Mouse (Mus musculus) intestine, postnatal 0 days (tissue): Measurements from ENCODE around the gene Mfap2. TPM values are rescaled to one million over a fixed set of nuclear protein-coding genes. Genes with fewer than 3 reads are reported as not detected.

Source experiments
- ATAC-seq: fragments of 200-750 bp; cut with Nextera tagmentation; 2 replicates; pipeline ENCODE4 v1.8.0; 2017; ENCODE audit warnings: mild to moderate bottlenecking, moderate TSS enrichment, moderate library complexity
- H3K27ac ChIP-seq: fragments of 300-500 bp; sonication (generic); 2 replicates; pipeline ENCODE4 v1.5.1; 2014; ENCODE audit warnings: mild to moderate bottlenecking, low read depth, low read length, moderate library complexity
- H3K27me3 ChIP-seq: fragments of 300-500 bp; sonication (generic); replicated peaks from 2 replicates; pipeline ENCODE4 v1.6.1; 2014; ENCODE audit warnings: low read length, mixed read lengths; ENCODE audit not compliant: control insufficient read depth, insufficient read depth
- H3K36me3 ChIP-seq: fragments of 300-500 bp; sonication (generic); 2 replicates; pipeline ENCODE4 v1.6.1; 2014; ENCODE audit warnings: mild to moderate bottlenecking, moderate library complexity; ENCODE audit not compliant: control insufficient read depth, insufficient read depth
- H3K4me1 ChIP-seq: fragments of 300-500 bp; sonication (generic); replicated peaks from 2 replicates; pipeline ENCODE4 v1.6.1; 2014; ENCODE audit warnings: antibody characterized with exemption, low read length, mixed read lengths; ENCODE audit not compliant: control insufficient read depth, insufficient read depth
- H3K4me2 ChIP-seq: fragments of 300-500 bp; sonication (generic); replicated peaks from 2 replicates; pipeline ENCODE4 v1.6.1; 2014; ENCODE audit warnings: low read depth, mild to moderate bottlenecking, moderate library complexity
- H3K4me3 ChIP-seq: fragments of 300-500 bp; sonication (generic); 2 replicates; pipeline ENCODE4 v1.5.1; 2014; ENCODE audit warnings: low read depth, low read length
- H3K9ac ChIP-seq: fragments of 300-500 bp; sonication (generic); 2 replicates; pipeline ENCODE4 v1.6.1; 2014; ENCODE audit warnings: mild to moderate bottlenecking, low read depth, low read length
- H3K9me3 ChIP-seq: fragments of 300-500 bp; sonication (generic); 2 replicates; pipeline ENCODE4 v1.6.1; 2016; ENCODE audit warnings: mixed run types; ENCODE audit not compliant: control insufficient read depth
- CTCF ChIP-seq: sonication (generic); IDR thresholded peaks from 2 replicates; pipeline ENCODE4 v1.5.1; 2016; ENCODE audit warnings: low read depth, mild to moderate bottlenecking, control low read depth, antibody characterized with exemption, moderate library complexity
- WGBS: fragments of 180-500 bp; shearing (Covaris S2); extraction: QIAGEN DNeasy Blood & Tissue Kit; methylation state at CpG from one replicate; pipeline ENCODE4 v1.1.7; 2014; 5-methylcytosine and 5-hydroxymethylcytosine counted together
- polyA plus RNA-seq: library from polyadenylated mRNA; unstranded; fragments of >200 nt; fragmentation: Nextera tagmentation; extraction: Ambion mirVana; gene quantifications from 2 replicates; pipeline ENCODE4 v1.2.1, GENCODE M21; 2015

Gene Mfap2
- polyA plus RNA-seq, 1 experiment from 2014 or later = 138 TPM

- TF ChIP-seq CTCF = no peak
- Histone ChIP-seq H3K4me2 (no peak overlapping the region), H3K36me3 (no peaks in the 10 kb centered on the region), H3K27ac (no peak overlapping the region), H3K4me1 (no peaks in the 10 kb centered on the region), H3K4me3 (no peak overlapping the region), H3K27me3 (no peaks in the 10 kb centered on the region), H3K9ac (no peak overlapping the region), H3K9me3 (no peaks in the 10 kb centered on the region)
- no peak for ATAC-seq
- 87% methylated on average over 17 of the region's 17 CpGs for WGBS
These were observed 38.7 kb downstream of the Mfap2 start for GRCm38 (mm10) chr4:141048810-141049475.

- Histone ChIP-seq H3K9me3 (no peaks in the 10 kb centered on the region), H3K4me3 (no peak overlapping the region), H3K4me2 (no peak overlapping the region), H3K9ac (no peak overlapping the region), H3K27ac (no peak overlapping the region), H3K27me3 (no peaks in the 10 kb centered on the region), H3K4me1 (no peaks in the 10 kb centered on the region), H3K36me3 (no peaks in the 10 kb centered on the region)
- no peak for TF ChIP-seq CTCF
- WGBS = 37% methylated on average over 4 of the region's 4 CpGs
- ATAC-seq = no peak
These were observed 39.2 kb downstream of the Mfap2 start for GRCm38 (mm10) chr4:141049476-141049835.

- no peak overlapping the region for H3K9ac ChIP-seq
- 91% methylated on average over 12 of the region's 12 CpGs for WGBS
- H3K36me3 ChIP-seq = 0 out of 2 replicates have a peak, but pooled peaks cover 6% of the 10 kb centered on the region
These were observed 42.2 kb downstream of the Mfap2 start for GRCm38 (mm10) chr4:141052442-141052841.

GRCm38 (mm10) chr4:141053138-141053537 is 42.9 kb downstream of the Mfap2 start:
- Histone ChIP-seq H3K9ac (no peak overlapping the region), H3K27ac (no peak overlapping the region), H3K4me1 (no peaks in the 10 kb centered on the region), H3K27me3 (no peaks in the 10 kb centered on the region), H3K9me3 (no peaks in the 10 kb centered on the region), H3K36me3 (0 out of 2 replicates have a peak, but pooled peaks cover 6% of the 10 kb centered on the region), H3K4me3 (no peak overlapping the region), H3K4me2 (no peak overlapping the region)
- TF ChIP-seq CTCF = no peak
- no peak for ATAC-seq
- 64% methylated on average over 8 of the region's 8 CpGs for WGBS

More at GRCm38 (mm10) chr4:141052442-141052841, 42.2 kb downstream of the Mfap2 start:
- H3K27me3 ChIP-seq = no peaks in the 10 kb centered on the region
- H3K4me2 ChIP-seq = no peak overlapping the region
- no peak overlapping the region for H3K4me3 ChIP-seq
- H3K27ac ChIP-seq = no peak overlapping the region
- ATAC-seq = no peak
- no peaks in the 10 kb centered on the region for H3K9me3 ChIP-seq
- H3K4me1 ChIP-seq = no peaks in the 10 kb centered on the region
- TF ChIP-seq CTCF = no peak

GRCm38 (mm10) chr4:141053568-141054161 is 43.4 kb downstream of the Mfap2 start:
- ATAC-seq = no peak
- TF ChIP-seq CTCF = no peak
- Histone ChIP-seq H3K4me1 (no peaks in the 10 kb centered on the region), H3K9me3 (no peaks in the 10 kb centered on the region), H3K4me3 (no peak overlapping the region), H3K9ac (no peak overlapping the region), H3K27ac (no peak overlapping the region), H3K36me3 (0 out of 2 replicates have a peak, but pooled peaks cover 6% of the 10 kb centered on the region), H3K27me3 (no peaks in the 10 kb centered on the region), H3K4me2 (0 out of 2 replicates have a peak overlapping the region, but pooled peaks have one; percentile 27)
- WGBS = 51% methylated on average over 16 of the region's 17 CpGs

- TF ChIP-seq CTCF = 0 out of 2 replicates have a peak, but pooled peaks have one; percentile 21
These were observed 46.8 kb downstream of the Mfap2 start for GRCm38 (mm10) chr4:141056970-141057369.

More at GRCm38 (mm10) chr4:141056970-141057369, 46.8 kb downstream of the Mfap2 start:
- WGBS = 96% methylated on average over 10 of the region's 10 CpGs
- H3K27ac ChIP-seq = no peak overlapping the region
- H3K4me1 ChIP-seq = 0 out of 2 replicates have a peak, but pooled peaks cover 8% of the 10 kb centered on the region
- H3K36me3 ChIP-seq = 0 out of 2 replicates have a peak, but pooled peaks cover 6% of the 10 kb centered on the region
- H3K4me3 ChIP-seq = no peak overlapping the region
- no peak overlapping the region for H3K4me2 ChIP-seq
- ATAC-seq = no peak
- no peaks in the 10 kb centered on the region for H3K9me3 ChIP-seq
- no peaks in the 10 kb centered on the region for H3K27me3 ChIP-seq
- no peak overlapping the region for H3K9ac ChIP-seq
